Mouse (Mus musculus): Measurements from ENCODE around the gene Slc38a7.
"Not testable (repeated sequence)": the region's sequence is repeated elsewhere in the genome, so short reads cannot be mapped to it uniquely, and the experiment has no call there.

Gene Slc38a7

GRCm38 (mm10) chr8:95850326-95850725 is 3.0 kb downstream of the Slc38a7 start:
- in situ Hi-C loops (cut with MboI, MseI), result no loop called here

- in situ Hi-C loops (cut with MboI, MseI), result loop anchor here (5.0 kb wide), 1 partner anchor 42 kb away; the partner anchor contains the start of gene Cnot1
These were observed 4.4 kb downstream of the Slc38a7 start for GRCm38 (mm10) chr8:95848734-95849464.

- in situ Hi-C loops (cut with MboI, MseI), result loop anchor here (5.0 kb wide), 1 partner anchor 41 kb away; the partner anchor contains the start of gene Cnot1
These were observed 5.2 kb downstream of the Slc38a7 start for GRCm38 (mm10) chr8:95848061-95848551.

GRCm38 (mm10) chr8:95845026-95845425 is 8.3 kb downstream of the Slc38a7 start:
- in situ Hi-C loops (cut with MboI, MseI), result loop anchor here (5.0 kb wide), 1 partner anchor 38 kb away; the partner anchor contains the start of gene Cnot1

- in situ Hi-C loops (cut with MboI, MseI), result no loop called here
These were observed 9.4 kb downstream of the Slc38a7 start for GRCm38 (mm10) chr8:95843968-95844367.

GRCm38 (mm10) chr8:95841436-95841835 is 11.9 kb downstream of the Slc38a7 start:
- in situ Hi-C loops (cut with MboI, MseI), result no loop called here

GRCm38 (mm10) chr8:95839289-95839688 is 14.1 kb downstream of the Slc38a7 start:
- in situ Hi-C loops (cut with MboI, MseI), result loop anchor here (10.0 kb wide), 1 partner anchor 234 kb away; no protein-coding TSS in a partner anchor

- in situ Hi-C loops (cut with MboI, MseI), result loop anchor here (10.0 kb wide), 1 partner anchor 232 kb away; no protein-coding TSS in a partner anchor
These were observed 16.1 kb downstream of the Slc38a7 start for GRCm38 (mm10) chr8:95837266-95837665.

- in situ Hi-C loops (cut with MboI, MseI), result loop anchor here (10.0 kb wide), 1 partner anchor 231 kb away; no protein-coding TSS in a partner anchor
These were observed 17.4 kb downstream of the Slc38a7 start for GRCm38 (mm10) chr8:95835891-95836290.

GRCm38 (mm10) chr8:95833435-95833984 is 19.8 kb downstream of the Slc38a7 start:
- in situ Hi-C loops (cut with MboI, MseI), result loop anchor here (10.0 kb wide), 1 partner anchor 229 kb away; no protein-coding TSS in a partner anchor

- in situ Hi-C loops (cut with MboI, MseI), result loop anchor here (10.0 kb wide), 1 partner anchor 228 kb away; no protein-coding TSS in a partner anchor
These were observed 20.5 kb downstream of the Slc38a7 start for GRCm38 (mm10) chr8:95832603-95833434.

GRCm38 (mm10) chr8:95830144-95830543 is 23.2 kb downstream of the Slc38a7 start:
- in situ Hi-C loops (cut with MboI, MseI), result loop anchor here (10.0 kb wide), 1 partner anchor 225 kb away; no protein-coding TSS in a partner anchor

- in situ Hi-C loops (cut with MboI, MseI), result not testable (repeated sequence)
These were observed 28.2 kb downstream of the Slc38a7 start, which contains the start of gene Sap18b for GRCm38 (mm10) chr8:95825162-95825561. Gene Sap18b, plus strand, starts transcription at chr8:95825346.

GRCm38 (mm10) chr8:95822699-95823098 is 30.6 kb downstream of the Slc38a7 start:
- in situ Hi-C loops (cut with MboI, MseI), result no loop called here

- in situ Hi-C loops (cut with MboI, MseI), result no loop called here
These were observed 31.2 kb downstream of the Slc38a7 start for GRCm38 (mm10) chr8:95822096-95822495.

- in situ Hi-C loops (cut with MboI, MseI), result no loop called here
These were observed 32.1 kb downstream of the Slc38a7 start for GRCm38 (mm10) chr8:95821266-95821665.

GRCm38 (mm10) chr8:95818211-95818610 is 35.1 kb downstream of the Slc38a7 start:
- in situ Hi-C loops (cut with MboI, MseI), result no loop called here

GRCm38 (mm10) chr8:95817597-95817996 is 35.7 kb downstream of the Slc38a7 start:
- in situ Hi-C loops (cut with MboI, MseI), result no loop called here

GRCm38 (mm10) chr8:95816044-95816708 is 37.2 kb downstream of the Slc38a7 start:
- in situ Hi-C loops (cut with MboI, MseI), result no loop called here

GRCm38 (mm10) chr8:95810184-95810591 is 43.2 kb downstream of the Slc38a7 start:
- in situ Hi-C loops (cut with MboI, MseI), result no loop called here

GRCm38 (mm10) chr8:95809116-95809515 is 44.2 kb downstream of the Slc38a7 start:
- in situ Hi-C loops (cut with MboI, MseI), result loop anchor here (5.0 kb wide), 1 partner anchor 38 kb away; no protein-coding TSS in a partner anchor
